Mouse (Mus musculus) CD4-positive, CD25-positive, alpha-beta regulatory T cell, adult 4 months (primary cell): ENCODE measurements around the gene Hist2h3c1. TPM values are rescaled to one million over a fixed set of nuclear protein-coding genes. Genes with fewer than 3 reads are reported as not detected.
A peak's percentile ranks its signal among the peaks of the same experiment; 100 is the strongest.
"Not testable (repeated sequence)": the region's sequence is repeated elsewhere in the genome, so short reads cannot be mapped to it uniquely, and the experiment has no call there.

Experiments
- ATAC-seq: one replicate; pipeline ENCODE4 v1.8.0; 2017
- polyA plus RNA-seq, 2 experiments: library from polyadenylated mRNA; unstranded; fragments of 100-300 nt; shearing (Covaris generic); gene quantifications; one replicate each; pipeline ENCODE4 v1.2.1; 2017

Hist2h3c1 gene
- not detected for polyA plus RNA-seq

GRCm38 (mm10) chr3:96246427-96246856 lies at the start of gene Hist2h3c1:
Gene Hist2h3c1 (plus strand): TSS chr3:96246685.
- peak; percentile 59 for ATAC-seq

- peak; percentile 82 for ATAC-seq
These were observed 49.2 kb upstream of the Hist2h3c1 start for GRCm38 (mm10) chr3:96197129-96197749.

- peak; percentile 83 for ATAC-seq
These were observed 48.3 kb upstream of the Hist2h3c1 start for GRCm38 (mm10) chr3:96198181-96198580.

- not testable (repeated sequence) for ATAC-seq
These were observed 47.8 kb upstream of the Hist2h3c1 start for GRCm38 (mm10) chr3:96198601-96199251.

GRCm38 (mm10) chr3:96199731-96200130 lies 46.8 kb upstream of the Hist2h3c1 start:
- no peak for ATAC-seq

- ATAC-seq, result no peak
These were observed 38.7 kb upstream of the Hist2h3c1 start for GRCm38 (mm10) chr3:96207819-96208218.

- ATAC-seq, result no peak
These were observed 37.2 kb upstream of the Hist2h3c1 start for GRCm38 (mm10) chr3:96209242-96209641.

GRCm38 (mm10) chr3:96219191-96219641 lies 27.3 kb upstream of the Hist2h3c1 start:
- peak; percentile 9 for ATAC-seq

- ATAC-seq, result peak; percentile 71
These were observed 26.8 kb upstream of the Hist2h3c1 start, which contains the start of the genes Bola1 and Hist2h2ab for GRCm38 (mm10) chr3:96219661-96220130. Gene Bola1 (minus strand): TSS chr3:96219709. Gene Hist2h2ab (plus strand): TSS chr3:96219865.

- ATAC-seq, result not testable (repeated sequence)
These were observed 26.2 kb upstream of the Hist2h3c1 start for GRCm38 (mm10) chr3:96220131-96220764.

- peak; percentile 75 for ATAC-seq
These were observed 25.5 kb upstream of the Hist2h3c1 start, which contains the start of the genes Hist2h2ac and Hist2h2be for GRCm38 (mm10) chr3:96220765-96221639. Gene Hist2h2ac (minus strand): TSS chr3:96220880. Gene Hist2h2be (plus strand): TSS chr3:96221119.

GRCm38 (mm10) chr3:96221640-96222038 lies 24.8 kb upstream of the Hist2h3c1 start:
- no peak for ATAC-seq

- ATAC-seq, result no peak
These were observed 23.7 kb upstream of the Hist2h3c1 start for GRCm38 (mm10) chr3:96222774-96223173.

- ATAC-seq, result no peak
These were observed 21.1 kb upstream of the Hist2h3c1 start for GRCm38 (mm10) chr3:96225421-96225820.

GRCm38 (mm10) chr3:96226695-96227648 lies 19.5 kb upstream of the Hist2h3c1 start:
- no peak for ATAC-seq

GRCm38 (mm10) chr3:96228828-96229227 lies 17.7 kb upstream of the Hist2h3c1 start:
- no peak for ATAC-seq

- ATAC-seq, result no peak
These were observed 16.1 kb upstream of the Hist2h3c1 start for GRCm38 (mm10) chr3:96230404-96230803.

- ATAC-seq, result no peak
These were observed 15.4 kb upstream of the Hist2h3c1 start for GRCm38 (mm10) chr3:96230910-96231757.

GRCm38 (mm10) chr3:96231758-96232120 lies 14.7 kb upstream of the Hist2h3c1 start:
- no peak for ATAC-seq

GRCm38 (mm10) chr3:96234914-96235313 lies 11.6 kb upstream of the Hist2h3c1 start:
- no peak for ATAC-seq
